Mouse (Mus musculus) CH12.LX (cell line): ENCODE measurements around the gene Ttll4. TPM values are rescaled to one million over a fixed set of nuclear protein-coding genes. Genes with fewer than 3 reads are reported as not detected.

Experiments
- DNase-seq: peaks from one replicate; pipeline ENCODE4 v3.0.0-alpha.2; 2013; ENCODE audit errors: extremely low read depth
- H3K27ac ChIP-seq: 2 replicates; pipeline ENCODE4 v1.5.1; 2012; ENCODE audit warnings: low read depth, mild to moderate bottlenecking, control low read depth, moderate library complexity; ENCODE audit not compliant: insufficient read depth
- H3K27me3 ChIP-seq: replicated peaks from 2 replicates; pipeline ENCODE3; 2012; ENCODE audit warnings: inconsistent platforms
- H3K36me3 ChIP-seq, 2 experiments: replicated peaks in 1 of 2; 2 replicates each; pipeline versions ENCODE3 to v1.6.1; 2012; ENCODE audit warnings: inconsistent platforms in 1 of 2, low read length in 1 of 2, mild to moderate bottlenecking in 1 of 2, mixed read lengths in 1 of 2, moderate library complexity in 1 of 2; ENCODE audit not compliant: control insufficient read depth in 1 of 2, insufficient read depth in 1 of 2
- H3K4me1 ChIP-seq, 2 experiments: 2 replicates each; pipeline ENCODE4 v1.6.1; 2012; ENCODE audit warnings: inconsistent platforms in 1 of 2, moderate library complexity in 1 of 2; ENCODE audit not compliant: insufficient read depth in 2 of 2, control insufficient read depth in 1 of 2
- H3K4me2 ChIP-seq: 2 replicates; pipeline ENCODE4 v1.6.1; 2012; ENCODE audit warnings: low read depth, mild to moderate bottlenecking, control low read depth; ENCODE audit not compliant: poor library complexity, insufficient read depth, severe bottlenecking
- H3K4me3 ChIP-seq, 3 experiments: fragments of 150-350 bp in 1 of 3; sonication (generic) in 1 of 3; replicated peaks in 1 of 3; 2 replicates each; pipeline versions ENCODE3 to v1.5.1; 2011 to 2012; ENCODE audit warnings: low read depth in 2 of 3, low read length in 2 of 3, mild to moderate bottlenecking in 2 of 3, moderate library complexity in 2 of 3, control low read depth in 1 of 3, improper control_type of control experiment in 1 of 3, inconsistent platforms in 1 of 3, mixed read lengths in 1 of 3; ENCODE audit not compliant: poor library complexity in 1 of 3
- H3K79me2 ChIP-seq: replicated peaks from 2 replicates; pipeline ENCODE4 v1.6.1; 2012; ENCODE audit warnings: mild to moderate bottlenecking, moderate library complexity; ENCODE audit not compliant: control insufficient read depth, poor library complexity, insufficient read depth, severe bottlenecking; ENCODE audit errors: extremely low read depth
- H3K9ac ChIP-seq: 2 replicates; pipeline ENCODE4 v1.6.1; 2012; ENCODE audit warnings: low read depth, mild to moderate bottlenecking, control low read depth, moderate library complexity; ENCODE audit not compliant: insufficient read depth
- H3K9me3 ChIP-seq: replicated peaks from 2 replicates; pipeline ENCODE3; 2012; ENCODE audit warnings: low read length, inconsistent platforms, mixed read lengths
- CHD1 ChIP-seq: IDR thresholded peaks from 2 replicates; pipeline ENCODE4 v1.6.1; 2012; ENCODE audit warnings: low read depth, low read length, improper control_type of control experiment, inconsistent platforms
- CHD2 ChIP-seq: IDR thresholded peaks from 2 replicates; pipeline ENCODE4 v1.6.1; 2011; ENCODE audit warnings: low read length, improper control_type of control experiment
- E2F4 ChIP-seq: IDR thresholded peaks from 2 replicates; pipeline ENCODE4 v1.6.1; 2011; ENCODE audit warnings: low read depth, low read length, improper control_type of control experiment; ENCODE audit not compliant: insufficient replicate concordance
- EP300 ChIP-seq: IDR thresholded peaks from 2 replicates; pipeline ENCODE4 v1.6.1; 2011; ENCODE audit warnings: low read length, improper control_type of control experiment
- GABPA ChIP-seq: IDR thresholded peaks from 2 replicates; pipeline ENCODE4 v1.6.1; 2012; ENCODE audit warnings: low read depth, low read length, improper control_type of control experiment, inconsistent platforms; ENCODE audit not compliant: insufficient replicate concordance
- HCFC1 ChIP-seq: IDR thresholded peaks from 2 replicates; pipeline ENCODE4 v1.6.1; 2012; ENCODE audit warnings: low read depth, mild to moderate bottlenecking, inconsistent platforms, low read length, improper control_type of control experiment
- JUN ChIP-seq: IDR thresholded peaks from 2 replicates; pipeline ENCODE4 v1.6.1; 2011; ENCODE audit warnings: low read depth, mild to moderate bottlenecking, low read length, improper control_type of control experiment, moderate library complexity; ENCODE audit not compliant: insufficient read depth
- KAT2A ChIP-seq: IDR thresholded peaks from 2 replicates; pipeline ENCODE4 v1.6.1; 2012; ENCODE audit warnings: low read length, improper control_type of control experiment, inconsistent platforms; ENCODE audit not compliant: insufficient replicate concordance
- MAX ChIP-seq: IDR thresholded peaks from 2 replicates; pipeline ENCODE4 v1.6.1; 2011; ENCODE audit warnings: low read length, improper control_type of control experiment
- MEF2A ChIP-seq: IDR thresholded peaks from 2 replicates; pipeline ENCODE4 v1.6.1; 2014; ENCODE audit warnings: low read depth, mild to moderate bottlenecking, inconsistent platforms, low read length, improper control_type of control experiment, borderline replicate concordance
- MYC ChIP-seq: IDR thresholded peaks from 2 replicates; pipeline ENCODE4 v1.6.1; 2011; ENCODE audit warnings: low read depth, mild to moderate bottlenecking, improper control_type of control experiment, low read length
- NRF1 ChIP-seq: IDR thresholded peaks from 2 replicates; pipeline ENCODE4 v1.6.1; 2014; ENCODE audit warnings: low read depth, mild to moderate bottlenecking, inconsistent platforms, low read length, improper control_type of control experiment, moderate library complexity
- POLR2AphosphoS2 ChIP-seq: IDR thresholded peaks from 2 replicates; pipeline ENCODE4 v1.6.1; 2011; ENCODE audit warnings: low read depth, low read length, improper control_type of control experiment
- RCOR1 ChIP-seq: conservative IDR thresholded peaks from 2 replicates; pipeline ENCODE4 v1.6.1; 2012; ENCODE audit warnings: low read depth, mild to moderate bottlenecking, inconsistent platforms, low read length, improper control_type of control experiment
- SIN3A ChIP-seq: IDR thresholded peaks from 2 replicates; pipeline ENCODE4 v1.6.1; 2012; ENCODE audit warnings: low read length, improper control_type of control experiment, inconsistent platforms
- SMC3 ChIP-seq: IDR thresholded peaks from 2 replicates; pipeline ENCODE4 v1.6.1; 2011; ENCODE audit warnings: low read depth, low read length, improper control_type of control experiment
- TBP ChIP-seq: conservative IDR thresholded peaks from 2 replicates; pipeline ENCODE4 v1.6.1; 2011; ENCODE audit warnings: low read depth, low read length, improper control_type of control experiment
- TCF12 ChIP-seq: IDR thresholded peaks from 2 replicates; pipeline ENCODE4 v1.6.1; 2014; ENCODE audit warnings: low read depth, mild to moderate bottlenecking, inconsistent platforms, low read length, improper control_type of control experiment
- UBTF ChIP-seq: IDR thresholded peaks from 2 replicates; pipeline ENCODE4 v1.6.1; 2012; ENCODE audit warnings: low read depth, mild to moderate bottlenecking, inconsistent platforms, low read length, improper control_type of control experiment, moderate library complexity
- USF2 ChIP-seq: conservative IDR thresholded peaks from 2 replicates; pipeline ENCODE4 v1.6.1; 2011; ENCODE audit warnings: low read depth, low read length, improper control_type of control experiment
- ZC3H11A ChIP-seq: IDR thresholded peaks from 2 replicates; pipeline ENCODE4 v1.6.1; 2012; ENCODE audit warnings: low read depth, mild to moderate bottlenecking, inconsistent platforms, low read length, improper control_type of control experiment
- dilution Hi-C: fragments of 300-500 bp; cut with MboI; formaldehyde crosslinking; loops from 2 replicates; pipeline ENCODE4 v1.14.3; 2020; ENCODE audit warnings: low sequenced_read_pairs; ENCODE audit not compliant: extremely low pct_unique_long_range_greater_than_20kb, extremely low pct_ligation_motif_present
- in situ Hi-C: fragments of 300-500 bp; cut with MboI; formaldehyde crosslinking; loops from 3 replicates; pipeline ENCODE4 v1.14.3; 2019; ENCODE audit warnings: low sequenced_read_pairs, low pct_ligation_motif_present, low pct_unique_long_range_greater_than_20kb, mixed read lengths
- polyA plus RNA-seq: library from polyadenylated mRNA; unstranded; fragments of >175 nt; gene quantifications from 2 replicates; pipeline ENCODE4 v1.2.1, GENCODE M21; 2012; ENCODE audit warnings: low read depth; ENCODE audit not compliant: insufficient read length
- total RNA-seq, 2 experiments: library from RNA; depleted of rRNA; stranded (reverse); fragments of 300-350 nt in 1 of 2; fragments of >200 nt in 1 of 2; gene quantifications; 2 replicates each; pipeline ENCODE4 v1.2.3; 2012 to 2014

Gene Ttll4
- total and polyA plus RNA-seq, 3 experiments = 21.8 to 85.8 (median 23.6) TPM

DNA sequence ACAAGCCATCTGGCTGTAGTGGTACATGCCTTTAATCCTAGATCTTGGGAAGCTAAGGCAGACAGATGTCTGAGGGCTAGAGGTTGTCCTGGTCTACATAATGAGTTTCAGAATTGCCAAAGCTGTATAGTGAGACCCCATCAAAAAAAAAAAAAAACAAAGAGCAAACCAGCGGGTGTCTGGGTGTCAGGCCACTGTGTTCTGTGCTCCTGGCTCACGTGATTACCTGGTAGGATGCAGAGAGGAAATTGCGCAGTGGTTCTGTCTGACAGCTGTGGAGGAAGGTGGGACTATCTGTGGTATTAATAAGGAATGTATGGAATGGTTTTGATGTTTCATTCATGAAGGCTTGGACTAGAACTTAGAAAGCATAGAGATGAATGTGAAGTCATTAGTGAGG is 15.3 kb downstream of the Ttll4 start:
- in situ Hi-C loops = no loop called here
- no peak overlapping the region for H3K4me2 ChIP-seq
- no peak for TF ChIP-seq SMC3
- dilution Hi-C loops = no loop called here
- H3K4me3 ChIP-seq = no peak overlapping the region
- H3K9ac ChIP-seq = no peak overlapping the region
- H3K27me3 ChIP-seq = no peaks in the 10 kb centered on the region
- no peak overlapping the region for H3K27ac ChIP-seq
- no peak for DNase-seq
- H3K9me3 ChIP-seq = no peaks in the 10 kb centered on the region
- H3K4me1 ChIP-seq = peaks cover 0 to 15% of the 10 kb centered on the region in 2 experiments; a peak in 1 of 4 replicates
- peaks cover 41 to 75% of the 10 kb centered on the region in 2 experiments for H3K36me3 ChIP-seq
- H3K79me2 ChIP-seq = peaks cover 2% of the 10 kb centered on the region

DNA sequence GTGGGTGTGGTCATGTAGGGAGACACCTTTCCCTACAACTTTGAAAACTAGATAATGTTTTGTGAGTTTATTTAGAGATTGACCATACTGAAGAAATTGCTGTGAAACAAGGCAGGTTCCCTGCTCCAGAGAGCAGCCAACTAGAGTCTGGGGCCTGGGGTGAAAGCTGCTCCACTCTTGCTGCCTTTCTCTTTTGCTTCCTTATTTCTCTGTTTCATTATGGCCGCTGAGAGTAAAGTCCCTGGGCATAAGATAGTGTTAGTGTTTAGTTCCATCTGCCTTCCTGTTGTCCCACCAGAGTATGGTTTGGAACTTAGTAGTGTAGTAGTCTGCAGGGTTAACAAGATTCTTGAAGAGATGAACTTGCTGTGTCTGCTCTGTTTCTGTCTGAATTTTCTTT is 16.3 kb downstream of the Ttll4 start:
- in situ Hi-C loops = no loop called here

DNA sequence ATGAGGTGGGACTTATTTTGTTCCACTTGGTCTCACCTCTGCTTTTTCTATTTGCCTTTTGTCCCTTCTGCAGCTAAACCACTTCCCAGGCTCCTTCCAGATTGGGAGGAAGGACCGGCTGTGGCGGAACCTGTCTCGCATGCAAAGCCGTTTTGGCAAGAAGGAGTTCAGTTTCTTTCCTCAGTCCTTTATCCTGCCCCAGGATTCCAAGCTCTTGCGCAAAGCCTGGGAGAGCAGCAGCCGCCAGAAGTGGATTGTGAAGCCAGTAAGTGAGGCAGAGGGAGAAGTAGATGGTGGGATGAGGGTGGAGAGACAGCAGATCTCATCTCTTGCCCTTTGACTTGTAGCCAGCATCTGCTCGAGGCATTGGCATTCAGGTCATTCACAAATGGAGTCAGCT is 25.6 kb downstream of the Ttll4 start:
- no peak for TF ChIP-seq POLR2AphosphoS2
- TF ChIP-seq SMC3 = no peak
- no peak for TF ChIP-seq ZC3H11A
- TF ChIP-seq CHD2 = no peak
- TF ChIP-seq, all 38 proteins: peak for 0
- Histone ChIP-seq H3K27me3 (no peaks in the 10 kb centered on the region), H3K9me3 (no peaks in the 10 kb centered on the region), H3K4me1 (no peaks in the 10 kb centered on the region), H3K4me2 (no peak overlapping the region), H3K27ac (no peak overlapping the region), H3K36me3 (peaks cover 68 to 93% of the 10 kb centered on the region in 2 experiments), H3K4me3 (no peak overlapping the region), H3K9ac (no peak overlapping the region), H3K79me2 (no peaks in the 10 kb centered on the region)
- in situ Hi-C loops = no loop called here
- dilution Hi-C loops = no loop called here
- DNase-seq = no peak

More for the DNA sequence above, 16.3 kb downstream of the Ttll4 start:
- Histone ChIP-seq H3K79me2 (peaks cover 2% of the 10 kb centered on the region), H3K9ac (no peak overlapping the region; the same call in 1 of the 2 replicates), H3K36me3 (peaks cover 40 to 74% of the 10 kb centered on the region in 2 experiments), H3K4me3 (no peak overlapping the region), H3K4me1 (peaks cover 0 to 11% of the 10 kb centered on the region in 2 experiments; a peak in 1 of 4 replicates), H3K9me3 (no peaks in the 10 kb centered on the region), H3K27ac (no peak overlapping the region), H3K4me2 (no peak overlapping the region), H3K27me3 (no peaks in the 10 kb centered on the region)
- no peak for TF ChIP-seq CHD1
- no peak for TF ChIP-seq MEF2A
- no peak for TF ChIP-seq SIN3A
- TF ChIP-seq USF2 = no peak
- no peak for TF ChIP-seq POLR2AphosphoS2
- no peak for TF ChIP-seq GABPA
- no peak for TF ChIP-seq RCOR1
- no peak for TF ChIP-seq E2F4
- no peak for TF ChIP-seq TCF12
- TF ChIP-seq NRF1 = no peak
- no peak for TF ChIP-seq JUN
- no peak for TF ChIP-seq MYC
- no peak for TF ChIP-seq TBP
- TF ChIP-seq HCFC1 = no peak
- no peak for TF ChIP-seq UBTF
- no peak for TF ChIP-seq MAX
- TF ChIP-seq SMC3 = no peak
- TF ChIP-seq EP300 = no peak
- TF ChIP-seq KAT2A = no peak
- no peak for DNase-seq
- dilution Hi-C loops = no loop called here
